Mouse (Mus musculus) splenic B cell, adult 2 months (primary cell): Measurements from ENCODE around the gene Arhgap28.

Source experiments
- DNase-seq: peaks from one replicate; pipeline ENCODE4 v3.0.0-alpha.2; 2011; ENCODE audit warnings: low read depth, low spot score
- H3K27me3 ChIP-seq: 2 replicates; pipeline ENCODE4 v1.6.1; 2012; ENCODE audit warnings: mild to moderate bottlenecking, low read length, moderate library complexity, mixed read lengths; ENCODE audit not compliant: control insufficient read depth, poor library complexity, insufficient read depth, severe bottlenecking
- H3K36me3 ChIP-seq: 2 replicates; pipeline ENCODE4 v1.6.1; 2012; ENCODE audit warnings: mild to moderate bottlenecking, low read length, moderate library complexity, mixed read lengths; ENCODE audit not compliant: control insufficient read depth, poor library complexity, insufficient read depth, severe bottlenecking

Gene Arhgap28

DNA sequence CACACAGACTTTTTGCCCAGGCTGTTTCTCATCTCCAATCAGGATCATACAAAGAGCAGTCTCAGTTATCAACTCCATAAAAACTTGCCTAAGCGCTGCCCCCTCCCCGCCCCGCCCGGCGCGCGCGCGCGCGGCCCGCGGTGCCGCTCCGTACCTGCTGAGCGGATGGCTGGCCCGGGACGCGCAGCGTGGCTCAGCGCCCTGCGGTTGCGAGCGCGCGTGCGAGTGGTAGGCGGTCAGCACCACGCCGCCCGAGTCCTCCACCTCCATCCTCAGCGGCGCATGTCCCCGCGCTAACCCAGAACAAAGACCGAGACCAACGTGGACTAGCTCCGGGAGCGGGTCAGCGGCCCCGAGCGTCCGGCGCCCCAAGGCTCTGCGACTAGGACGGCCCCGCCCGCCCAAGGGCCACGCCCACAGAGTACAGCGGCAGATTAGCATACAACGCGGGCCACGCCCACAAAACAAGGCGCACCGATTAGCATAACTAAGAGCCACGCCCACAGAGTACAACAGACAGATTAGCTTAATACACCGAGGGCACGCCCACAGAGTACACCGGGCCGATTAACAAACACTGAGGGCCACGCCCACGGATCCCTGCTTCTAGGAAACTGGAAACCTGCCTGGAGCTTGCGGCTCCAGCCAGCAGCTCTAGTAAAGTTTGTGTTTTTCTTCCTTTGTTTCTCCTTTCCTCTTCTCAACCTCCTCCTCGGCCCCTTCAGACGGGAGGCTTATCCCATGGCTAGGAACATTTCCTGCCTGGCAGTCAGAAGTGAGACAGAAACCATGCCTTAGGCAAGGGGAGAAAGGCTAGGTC lies at the start of gene Arhgap28:
Gene Arhgap28 (minus strand): TSS at position 380 of the 820 bp plus-strand sequence.
- no peaks in the 10 kb centered on the region; the same call in 1 of the 2 replicates for H3K27me3 ChIP-seq
- peak; percentile 17 for DNase-seq
- H3K36me3 ChIP-seq, result no peaks in the 10 kb centered on the region

DNA sequence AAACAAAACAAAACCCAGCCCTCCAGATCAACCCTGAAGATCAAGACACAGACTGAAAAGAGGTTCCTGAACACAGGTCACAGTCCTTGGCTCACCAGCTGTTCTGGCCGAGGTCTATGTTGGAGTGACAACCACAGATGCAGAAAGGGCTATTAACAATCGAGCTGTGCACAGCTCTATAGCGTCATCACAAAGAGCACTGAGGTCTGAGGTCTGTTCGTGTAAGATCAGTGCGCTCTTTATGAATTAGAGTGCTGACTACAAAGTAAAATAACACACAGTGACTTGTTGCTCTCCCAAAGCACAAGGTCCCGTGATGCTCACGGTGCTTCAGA lies 42.4 kb upstream of the Arhgap28 start:
- Histone ChIP-seq H3K36me3 (no peaks in the 10 kb centered on the region), H3K27me3 (no peaks in the 10 kb centered on the region)
- DNase-seq, result no peak

DNA sequence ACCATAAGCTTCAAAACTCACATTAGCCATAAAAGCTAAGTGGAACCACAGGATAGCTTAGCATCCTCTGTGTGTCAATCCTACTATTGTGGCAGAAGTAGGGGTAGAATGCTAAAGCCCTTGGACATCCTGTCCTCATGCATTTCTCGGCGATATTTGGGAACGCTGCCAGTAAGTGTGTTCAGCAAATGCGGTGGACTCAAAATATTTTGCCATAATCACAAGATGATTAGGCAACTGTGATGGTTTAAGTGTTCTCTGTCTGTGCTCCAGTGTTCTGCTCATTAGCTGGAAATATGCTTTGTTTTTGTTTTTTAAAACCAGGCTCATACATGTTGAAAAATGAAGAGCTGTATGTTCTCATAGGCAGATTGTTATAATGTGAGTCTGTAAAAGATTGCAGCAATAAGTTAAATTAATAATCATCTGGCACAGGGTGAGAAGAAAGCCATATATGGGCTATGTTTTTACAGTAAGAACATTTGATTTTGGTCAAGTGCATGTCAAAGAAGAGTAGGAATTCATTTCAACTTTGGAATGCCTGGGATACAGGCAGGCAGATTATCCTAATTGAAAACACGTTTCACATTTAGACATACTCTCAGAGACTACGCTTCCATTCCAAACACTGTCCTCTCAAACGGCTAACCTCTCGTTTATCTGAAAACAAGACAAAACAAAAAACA lies 41.9 kb upstream of the Arhgap28 start:
- DNase-seq, result no peak
- H3K36me3 ChIP-seq, result no peaks in the 10 kb centered on the region

DNA sequence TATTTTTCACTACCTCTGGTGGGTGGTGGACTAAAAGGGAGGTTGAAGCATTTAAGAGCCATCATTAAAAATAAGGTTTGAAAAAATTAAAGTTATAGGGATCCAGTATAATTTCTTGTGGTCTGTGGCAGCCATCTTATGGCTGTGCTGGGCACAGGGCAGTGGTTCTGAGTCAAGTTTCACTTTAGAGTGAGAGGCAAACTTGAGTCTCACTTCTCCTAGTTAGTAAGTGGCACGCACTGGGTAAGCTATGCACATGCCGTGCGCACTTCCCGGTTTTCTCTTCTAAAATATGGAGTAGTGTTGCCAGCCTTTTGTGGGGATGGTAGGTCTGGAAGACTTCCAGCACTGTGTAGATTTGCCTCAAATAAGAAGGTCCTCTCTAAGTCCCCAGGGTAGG lies 38.5 kb upstream of the Arhgap28 start:
- DNase-seq, result no peak
- no peaks in the 10 kb centered on the region for H3K36me3 ChIP-seq

More for the DNA sequence above, 41.9 kb upstream of the Arhgap28 start:
- H3K27me3 ChIP-seq, result no peaks in the 10 kb centered on the region

DNA sequence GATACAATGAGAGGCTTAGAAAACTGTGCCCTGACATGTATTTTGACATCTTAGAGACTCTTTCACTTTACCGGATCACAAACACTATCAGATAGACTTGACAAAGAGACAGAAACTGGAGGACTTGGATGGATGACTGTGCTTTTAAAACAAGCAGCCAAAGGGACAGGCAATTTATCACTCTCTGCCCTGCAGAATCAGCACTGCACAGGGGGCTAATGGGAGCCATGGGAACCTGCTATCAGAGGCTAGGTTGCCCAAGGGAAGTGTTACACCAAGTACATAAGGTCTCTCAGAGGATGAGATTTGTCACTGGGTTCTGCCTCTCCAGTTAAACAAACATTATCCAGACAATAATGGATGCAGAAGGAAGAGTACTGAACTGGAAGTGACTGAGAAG lies 33.1 kb upstream of the Arhgap28 start:
- H3K27me3 ChIP-seq, result no peaks in the 10 kb centered on the region
- no peak for DNase-seq
- no peaks in the 10 kb centered on the region for H3K36me3 ChIP-seq

More for the DNA sequence above, 38.5 kb upstream of the Arhgap28 start:
- no peaks in the 10 kb centered on the region for H3K27me3 ChIP-seq

DNA sequence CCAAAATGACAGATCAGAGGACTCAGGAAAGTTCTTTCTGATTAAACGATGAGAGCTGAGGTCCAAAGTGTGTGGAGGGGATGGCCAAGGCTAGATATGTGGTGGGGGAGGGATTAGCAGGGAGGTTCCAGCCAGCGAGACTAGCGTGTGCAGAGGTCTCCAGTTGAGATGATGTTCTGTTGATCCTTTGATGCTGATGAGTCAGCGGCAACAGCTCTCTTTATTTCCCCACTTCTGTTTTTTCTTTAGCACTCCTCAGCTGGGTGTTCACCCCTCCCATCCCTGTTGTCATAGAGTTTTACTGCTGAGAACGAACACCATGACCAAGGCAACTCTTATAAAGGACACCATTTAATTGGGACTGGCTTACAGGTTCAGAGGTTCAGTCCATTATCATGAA lies 25.6 kb upstream of the Arhgap28 start:
- Histone ChIP-seq H3K36me3 (no peaks in the 10 kb centered on the region), H3K27me3 (no peaks in the 10 kb centered on the region)
- DNase-seq, result no peak

DNA sequence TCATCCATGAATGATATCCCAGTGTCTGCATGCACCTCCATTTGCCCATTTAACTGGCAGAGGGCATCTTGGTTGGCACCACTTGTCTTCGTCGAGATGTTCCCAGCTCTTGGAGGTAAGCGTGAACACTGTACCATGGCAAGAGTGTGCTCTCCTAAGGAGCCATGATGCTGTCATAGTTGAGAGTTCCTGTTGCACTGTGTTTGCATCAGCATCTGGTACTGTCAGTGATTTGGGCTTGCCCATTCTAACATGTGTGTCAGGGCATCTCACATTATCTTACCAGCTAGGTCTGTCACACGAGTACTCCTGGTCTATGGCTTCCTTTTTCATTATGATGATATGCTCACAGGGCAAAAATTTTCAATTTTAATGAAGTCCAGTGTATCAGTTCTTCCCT lies 24.6 kb upstream of the Arhgap28 start:
- no peak for DNase-seq

DNA sequence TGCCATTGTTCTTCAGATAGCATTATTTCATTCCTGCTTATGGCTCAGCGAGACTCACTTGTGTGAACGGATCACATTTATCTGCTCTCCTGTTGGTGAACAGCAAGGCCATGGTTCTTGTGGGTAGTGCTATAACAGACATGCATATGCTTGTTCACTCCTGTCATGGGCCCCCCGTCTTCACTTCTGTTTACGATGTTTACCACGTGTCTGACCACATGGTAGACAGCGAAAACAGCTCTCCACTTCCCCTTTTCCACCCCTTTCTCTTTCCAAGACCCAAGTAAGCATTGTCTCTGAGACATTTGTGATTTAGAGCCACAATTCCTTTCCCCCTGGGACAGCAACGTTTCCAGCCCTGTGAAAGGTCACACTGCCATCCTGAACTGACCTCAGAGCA lies 20.4 kb upstream of the Arhgap28 start:
- no peaks in the 10 kb centered on the region for H3K27me3 ChIP-seq
- H3K36me3 ChIP-seq, result no peaks in the 10 kb centered on the region
- no peak for DNase-seq

More for the DNA sequence above, 24.6 kb upstream of the Arhgap28 start:
- Histone ChIP-seq H3K36me3 (no peaks in the 10 kb centered on the region), H3K27me3 (no peaks in the 10 kb centered on the region)

DNA sequence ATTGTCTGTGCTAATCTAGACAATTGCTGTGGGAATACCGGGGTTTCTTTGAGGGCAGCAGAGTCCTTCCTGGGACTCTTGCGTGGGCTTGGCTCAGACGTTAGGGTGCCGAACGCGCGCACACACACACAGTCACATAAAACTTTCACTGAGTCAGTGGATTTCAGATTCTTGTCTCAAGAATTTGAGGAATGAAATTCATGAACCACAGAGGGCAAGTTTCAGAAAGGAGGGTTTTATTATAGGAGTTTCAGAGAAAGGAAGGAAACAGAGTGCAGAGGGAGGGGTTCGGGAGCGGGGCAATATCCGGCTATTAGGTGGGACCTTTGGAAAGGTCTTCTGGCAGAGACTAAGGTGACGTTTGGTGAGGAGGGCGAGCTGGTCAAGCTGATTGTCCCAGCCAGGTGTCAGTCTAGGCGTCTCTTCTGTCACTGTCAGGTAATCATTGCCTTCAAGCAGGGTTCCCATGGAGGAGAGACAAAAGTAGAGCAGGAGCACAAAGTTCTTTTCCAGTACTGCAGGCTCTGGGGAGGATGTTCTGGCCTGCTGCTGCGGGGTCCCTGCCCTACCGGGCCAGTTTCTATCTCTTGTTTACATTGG lies 15.6 kb upstream of the Arhgap28 start:
- Histone ChIP-seq H3K36me3 (no peaks in the 10 kb centered on the region), H3K27me3 (no peaks in the 10 kb centered on the region)
- no peak for DNase-seq

DNA sequence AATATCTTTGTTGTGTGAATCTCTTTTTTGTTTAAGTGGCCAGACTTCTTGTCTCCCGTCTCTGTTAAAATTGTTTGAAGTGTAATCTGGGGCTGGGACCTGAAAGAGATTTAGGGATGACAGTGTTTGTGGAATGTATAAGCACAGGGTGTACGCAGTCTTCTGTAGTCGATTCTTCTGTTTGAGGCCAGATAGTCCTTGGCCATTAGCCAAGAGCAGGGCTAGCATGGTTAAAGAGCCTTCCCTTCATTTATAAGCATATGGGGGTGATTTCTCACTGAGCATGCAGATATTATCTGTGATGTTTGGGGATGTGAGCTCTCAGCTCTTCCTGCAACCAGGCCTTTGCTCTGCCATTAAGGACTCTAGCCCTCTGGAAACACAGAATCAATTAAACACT lies 13.2 kb upstream of the Arhgap28 start:
- no peaks in the 10 kb centered on the region for H3K27me3 ChIP-seq
- no peaks in the 10 kb centered on the region for H3K36me3 ChIP-seq
- DNase-seq, result no peak

DNA sequence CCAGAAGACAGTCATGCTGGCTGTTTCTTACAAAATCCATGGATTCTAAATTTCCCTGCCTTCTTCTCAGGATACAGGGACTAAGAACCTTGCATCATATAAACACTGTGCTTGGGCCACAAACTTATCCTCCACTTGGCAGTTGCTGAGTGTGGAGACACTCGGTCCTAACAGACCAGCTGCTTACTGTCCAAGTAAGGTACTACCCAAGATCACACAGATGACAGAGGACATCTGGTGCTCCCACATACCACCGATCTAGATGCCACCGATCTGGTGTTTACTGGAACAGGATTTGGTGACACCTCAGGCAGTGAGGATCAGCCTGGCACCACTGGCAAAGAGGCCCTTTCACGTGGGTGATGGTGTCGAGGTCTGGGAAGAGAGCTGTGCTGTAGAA lies 7.7 kb upstream of the Arhgap28 start:
- Histone ChIP-seq H3K27me3 (no peaks in the 10 kb centered on the region), H3K36me3 (no peaks in the 10 kb centered on the region)
- no peak for DNase-seq

DNA sequence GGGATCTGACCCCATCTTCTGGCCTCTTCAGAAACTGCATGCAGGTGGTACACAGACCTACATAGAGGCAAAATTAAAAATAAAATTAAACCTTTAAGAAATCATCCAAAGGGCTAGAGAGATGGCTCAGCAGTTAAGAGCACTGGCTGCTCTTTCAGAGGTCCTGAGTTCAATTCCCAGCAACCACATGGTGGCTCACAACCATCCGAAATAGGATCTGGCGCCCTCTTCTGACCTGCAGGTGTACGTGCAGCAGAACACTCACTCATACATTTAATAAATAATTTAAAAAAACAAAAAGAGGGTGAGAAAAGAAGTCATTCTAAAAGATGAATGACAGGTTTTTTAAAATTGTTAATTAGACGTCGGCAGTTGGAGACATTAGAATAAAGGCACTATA lies 6.1 kb upstream of the Arhgap28 start:
- DNase-seq, result no peak
- Histone ChIP-seq H3K27me3 (no peaks in the 10 kb centered on the region), H3K36me3 (no peaks in the 10 kb centered on the region)

DNA sequence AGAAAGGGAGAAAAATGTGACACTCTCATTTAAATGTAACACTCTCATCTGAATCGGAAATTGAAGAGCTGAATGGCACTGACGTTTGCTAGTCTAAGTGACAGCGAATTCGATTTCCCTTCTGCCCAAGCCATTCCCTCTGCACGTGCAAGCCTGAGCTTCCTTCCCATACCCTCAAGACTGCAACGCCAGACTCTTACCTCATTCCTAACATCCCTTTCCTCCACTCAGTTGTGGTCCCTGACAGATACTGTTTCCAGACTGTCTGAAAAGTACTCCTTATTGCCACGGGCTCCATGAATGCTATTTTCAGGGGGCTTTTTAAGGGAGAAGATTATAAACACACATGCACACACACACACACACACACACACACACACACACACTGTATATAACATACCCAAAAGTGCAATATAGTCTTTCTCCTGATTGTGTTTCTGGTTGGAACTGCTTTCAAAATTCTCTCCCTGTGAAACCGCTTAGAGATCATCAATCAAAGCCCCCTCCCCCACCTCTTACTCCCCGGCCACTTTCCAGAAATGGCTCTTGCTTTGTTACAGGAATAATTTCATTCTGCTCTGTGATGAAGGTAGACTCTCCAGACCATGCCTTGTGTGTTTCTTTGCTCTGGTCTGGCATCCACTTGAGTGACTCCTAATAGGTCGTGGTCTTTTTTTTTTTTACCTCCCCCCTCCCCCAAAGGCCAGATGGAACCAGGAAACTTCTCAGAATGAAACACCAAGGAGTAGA lies 836 bp upstream of the Arhgap28 start:
- no peaks in the 10 kb centered on the region for H3K36me3 ChIP-seq
- DNase-seq, result no peak
- no peaks in the 10 kb centered on the region for H3K27me3 ChIP-seq

DNA sequence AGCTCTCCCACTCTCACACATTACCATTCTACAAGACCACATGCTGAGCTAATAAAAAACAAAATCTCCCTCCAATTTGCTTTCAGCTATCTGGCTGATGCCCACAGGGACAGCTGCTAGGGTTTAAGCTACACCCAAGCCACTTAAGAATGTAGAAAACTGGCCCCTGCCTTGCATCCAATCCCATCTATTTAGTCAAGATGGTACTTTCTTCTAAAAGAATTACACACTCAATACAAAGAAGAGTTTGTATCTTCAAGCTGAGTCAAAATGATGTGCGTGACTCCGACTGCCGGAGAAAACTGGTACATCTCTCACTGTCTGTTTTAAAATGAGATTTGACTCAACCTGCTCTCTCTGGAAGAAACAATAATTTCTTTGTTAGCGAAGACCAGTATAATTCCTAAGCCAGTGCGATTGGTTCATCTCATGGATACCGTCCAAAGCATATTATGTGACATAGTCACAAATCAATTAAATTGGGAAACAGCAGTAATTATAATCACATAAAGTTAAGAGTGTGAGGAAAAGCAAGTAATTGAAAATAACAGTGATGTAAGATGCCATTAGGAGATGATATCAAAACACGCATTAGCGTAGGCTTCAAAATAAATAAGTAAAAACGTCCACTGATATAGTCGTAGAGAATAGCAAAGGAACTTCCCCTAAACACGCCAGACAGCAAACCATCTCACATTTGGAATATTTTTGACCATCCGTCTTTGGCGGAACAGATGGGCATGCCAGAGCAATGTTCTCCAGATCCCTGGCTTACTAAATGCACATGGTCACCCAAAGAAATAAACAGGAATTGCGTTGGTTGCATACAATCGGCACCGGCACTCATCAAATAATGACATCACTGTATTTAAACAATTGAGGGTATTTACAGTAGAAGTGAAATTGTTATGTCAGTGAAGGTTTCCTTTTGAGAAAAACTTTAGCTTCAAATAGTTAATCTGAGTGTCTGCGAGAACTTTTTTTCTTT lies 1.0 kb downstream of the Arhgap28 start:
- DNase-seq, result no peak
- H3K36me3 ChIP-seq, result no peaks in the 10 kb centered on the region
- H3K27me3 ChIP-seq, result no peaks in the 10 kb centered on the region; the same call in 1 of the 2 replicates
